Mouse (Mus musculus) G1E (cell line): ENCODE measurements around the gene Cln6. TPM values are rescaled to one million over a fixed set of nuclear protein-coding genes. Genes with fewer than 3 reads are reported as not detected.
"Not testable (repeated sequence)": the region's sequence is repeated elsewhere in the genome, so short reads cannot be mapped to it uniquely, and the experiment has no call there.

Experiments
- ATAC-seq: 2 replicates; pipeline ENCODE4 v1.8.0; 2016; ENCODE audit warnings: mild to moderate bottlenecking; ENCODE audit not compliant: insufficient number of reproducible peaks, poor library complexity, low FRiP score, severe bottlenecking; ENCODE audit errors: extremely low read depth
- DNase-seq: peaks from one replicate; pipeline ENCODE4 v3.0.0; 2012; ENCODE audit warnings: low spot score
- H3K27me3 ChIP-seq: 2 replicates; pipeline ENCODE4 v1.6.1; 2012; ENCODE audit warnings: mild to moderate bottlenecking, low read length, inconsistent platforms; ENCODE audit not compliant: insufficient read depth
- H3K36me3 ChIP-seq: replicated peaks from 2 replicates; pipeline ENCODE3; 2012; ENCODE audit warnings: mild to moderate bottlenecking, inconsistent platforms
- H3K4me1 ChIP-seq: 2 replicates; pipeline ENCODE4 v1.6.1; 2012; ENCODE audit warnings: low read depth, low read length, inconsistent platforms, mixed read lengths; ENCODE audit not compliant: insufficient read depth
- H3K4me3 ChIP-seq: 2 replicates; pipeline ENCODE4 v1.5.1; 2012; ENCODE audit warnings: low read depth, mild to moderate bottlenecking, inconsistent platforms, low read length, moderate library complexity, mixed read lengths
- H3K9me3 ChIP-seq: replicated peaks from 2 replicates; pipeline ENCODE4 v1.6.1; 2012; ENCODE audit warnings: inconsistent platforms
- CTCF ChIP-seq: IDR thresholded peaks from 2 replicates; pipeline ENCODE4 v1.5.1; 2012; ENCODE audit warnings: low read depth, low read length, inconsistent platforms, mixed read lengths
- GATA1 ChIP-seq: IDR thresholded peaks from 2 replicates; pipeline ENCODE4 v1.6.1; 2012; ENCODE audit warnings: borderline replicate concordance, low read length, inconsistent platforms, mixed read lengths
- GATA2 ChIP-seq: IDR thresholded peaks from 2 replicates; pipeline ENCODE4 v1.6.1; 2012; ENCODE audit warnings: low read depth, low read length, inconsistent platforms, borderline replicate concordance
- POLR2AphosphoS5 ChIP-seq: IDR thresholded peaks from 2 replicates; pipeline ENCODE4 v1.6.1; 2012; ENCODE audit warnings: low read depth, low read length, inconsistent platforms; ENCODE audit not compliant: insufficient replicate concordance
- TAL1 ChIP-seq: conservative IDR thresholded peaks from 2 replicates; pipeline ENCODE4 v1.6.1; 2012; ENCODE audit warnings: low read depth, low read length, inconsistent platforms, mixed read lengths
- polyA plus RNA-seq: library from polyadenylated mRNA; stranded (reverse); fragments of >175 nt; gene quantifications from 2 replicates; pipeline ENCODE4 v1.2.3, GENCODE M21; 2012
- total RNA-seq, 2 experiments: library from RNA; stranded (forward) in 1 of 2; stranded (reverse) in 1 of 2; fragments of 200-1000 nt in 1 of 2; fragments of >200 nt in 1 of 2; fragmentation: Nextera tagmentation in 1 of 2; gene quantifications; 2 replicates each; pipeline ENCODE4 v1.2.3; 2014 to 2017

Gene Cln6
- total and polyA plus RNA-seq, 3 experiments = 32.5 to 72.8 (median 37.0) TPM

DNA sequence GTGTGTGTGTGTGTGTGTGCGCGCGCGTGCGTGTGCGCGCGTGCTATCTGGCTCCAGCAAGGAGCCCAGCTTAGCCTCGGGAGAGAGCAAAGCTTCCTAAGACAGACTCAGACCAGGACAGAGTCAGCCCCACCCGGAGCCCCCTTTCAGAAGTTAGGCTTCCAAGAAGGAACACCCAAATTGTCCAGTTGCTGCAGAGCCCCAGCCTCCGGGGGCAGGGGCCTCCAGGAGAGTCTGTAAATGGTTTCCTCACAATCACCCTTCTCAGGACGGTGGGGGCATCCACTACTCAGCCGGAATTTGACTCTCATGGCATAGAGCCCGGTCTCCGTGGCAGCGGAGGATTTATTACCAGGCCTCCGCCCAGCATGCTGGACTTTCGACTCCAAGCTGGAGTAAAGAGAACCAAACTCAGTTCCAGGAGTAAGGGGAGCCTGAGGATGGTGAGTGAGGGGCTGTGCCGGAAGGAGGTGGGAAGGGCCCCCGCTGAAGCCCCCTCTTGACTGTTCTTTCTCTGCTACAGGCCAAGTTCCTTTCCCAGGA, 19.2 kb downstream of the Cln6 start, which contains the start of gene Calml4:
Gene Calml4, plus strand, starts transcription at position 362 of the 543 bp plus-strand sequence.
- Histone ChIP-seq H3K36me3 (no peaks in the 10 kb centered on the region), H3K4me3 (no peak within 1 kb of the TSS), H3K9me3 (no peaks in the 10 kb centered on the region), H3K27me3 (peaks cover 42% of the 10 kb centered on the region), H3K4me1 (0 out of 2 replicates have a peak, but pooled peaks cover 5% of the 10 kb centered on the region)
- no peak for DNase-seq
- ATAC-seq = no peak
- no peak for TF ChIP-seq GATA1
- TF ChIP-seq GATA2 = no peak
- no peak for TF ChIP-seq POLR2AphosphoS5

DNA sequence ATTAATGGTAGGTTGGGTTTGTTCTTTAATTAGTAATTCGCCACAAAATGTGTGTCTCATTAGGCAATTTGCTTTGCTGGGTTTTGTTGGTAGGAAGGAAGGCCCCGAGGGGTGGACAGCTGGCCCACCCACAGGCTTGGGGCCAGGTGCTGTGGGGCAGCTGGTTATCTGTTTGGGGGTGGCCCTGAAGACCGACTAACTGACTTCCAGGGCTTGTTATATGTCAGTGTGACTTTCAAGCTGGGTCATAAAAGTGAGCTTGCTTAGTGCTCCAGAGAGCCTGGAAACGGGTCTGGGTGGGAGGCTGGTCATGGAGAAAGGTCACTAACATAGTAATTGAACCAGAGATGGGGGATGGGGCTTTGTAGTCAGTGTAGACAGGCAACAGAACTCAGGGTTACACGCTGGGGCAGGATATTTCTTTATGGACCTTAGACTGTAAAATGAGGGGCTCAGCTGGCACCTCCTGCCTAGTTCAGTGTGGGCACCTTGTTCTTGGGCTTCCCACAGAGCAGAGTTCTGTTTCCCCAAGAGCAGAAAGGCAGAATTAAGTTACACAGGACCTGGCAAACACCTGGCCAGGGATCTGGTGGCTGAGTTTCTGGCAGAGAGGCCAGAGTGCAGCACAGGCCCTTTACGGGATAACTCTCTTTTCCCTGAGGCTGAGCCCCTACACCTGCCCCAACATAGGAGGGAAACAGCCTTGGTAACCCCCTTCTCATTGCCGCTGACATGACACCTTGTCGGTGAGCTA, 19.9 kb downstream of the Cln6 start:
- H3K4me1 ChIP-seq = 0 out of 2 replicates have a peak, but pooled peaks cover 5% of the 10 kb centered on the region
- H3K4me3 ChIP-seq = no peak overlapping the region
- H3K9me3 ChIP-seq = no peaks in the 10 kb centered on the region
- no peaks in the 10 kb centered on the region for H3K36me3 ChIP-seq
- DNase-seq (no peak), ATAC-seq (no peak)
- H3K27me3 ChIP-seq = peaks cover 42% of the 10 kb centered on the region
- TF ChIP-seq GATA1 (no peak), TAL1 (no peak), POLR2AphosphoS5 (no peak), CTCF (no peak)

DNA sequence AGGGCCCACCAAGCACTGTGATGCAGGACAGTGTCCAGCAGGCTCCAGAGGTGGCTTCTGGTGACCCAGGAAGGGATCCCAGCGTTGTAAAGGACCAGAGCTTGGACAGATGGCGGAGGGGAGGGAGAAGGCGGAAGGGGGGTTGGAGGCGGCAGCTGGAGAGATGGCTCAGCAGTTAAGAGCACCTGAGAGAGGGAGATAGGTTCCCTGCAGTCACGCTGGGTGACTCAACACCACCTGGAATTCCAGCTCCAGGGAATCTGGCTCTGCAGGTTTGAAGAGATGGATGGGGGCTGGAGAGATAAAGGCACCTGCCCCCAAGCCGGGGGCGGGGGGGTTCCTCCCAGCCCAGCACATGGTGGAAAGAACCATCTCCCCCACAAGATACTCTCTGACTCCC, 21.5 kb downstream of the Cln6 start:
- DNase-seq, H3K36me3 ChIP-seq, H3K4me1 ChIP-seq, H3K4me3 ChIP-seq, H3K9me3 ChIP-seq, ATAC-seq: not testable (repeated sequence)
- H3K27me3 ChIP-seq = peaks cover 34% of the 10 kb centered on the region

DNA sequence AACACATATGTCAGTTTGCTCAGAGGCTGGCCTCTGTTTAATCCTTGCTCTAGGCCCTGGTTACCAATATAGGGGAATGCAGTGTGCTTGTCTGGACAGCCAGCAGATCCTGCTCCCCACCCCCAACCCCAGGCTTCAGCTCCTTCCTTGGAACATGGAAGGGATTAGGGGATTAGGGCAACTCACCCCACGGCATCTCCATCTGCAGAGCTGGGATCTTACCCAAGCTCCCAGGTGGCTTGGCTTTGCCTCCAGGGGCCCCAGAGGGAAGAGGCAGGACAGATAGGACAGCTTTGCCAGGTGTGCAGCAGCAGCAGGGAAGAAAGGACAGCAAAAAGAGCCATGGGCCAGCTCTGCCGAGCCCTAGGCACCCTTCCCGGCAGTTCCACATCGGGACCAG, 22.3 kb downstream of the Cln6 start:
- no peak for TF ChIP-seq CTCF
- no peak for TF ChIP-seq POLR2AphosphoS5
- TF ChIP-seq GATA2 = no peak
- TF ChIP-seq TAL1 = no peak
- TF ChIP-seq GATA1 = no peak
- H3K4me1 ChIP-seq = 0 out of 2 replicates have a peak, but pooled peaks cover 5% of the 10 kb centered on the region
- H3K9me3 ChIP-seq = no peaks in the 10 kb centered on the region
- peaks cover 34% of the 10 kb centered on the region for H3K27me3 ChIP-seq
- H3K36me3 ChIP-seq = no peaks in the 10 kb centered on the region
- no peak overlapping the region for H3K4me3 ChIP-seq
- no peak for DNase-seq
- ATAC-seq = no peak

DNA sequence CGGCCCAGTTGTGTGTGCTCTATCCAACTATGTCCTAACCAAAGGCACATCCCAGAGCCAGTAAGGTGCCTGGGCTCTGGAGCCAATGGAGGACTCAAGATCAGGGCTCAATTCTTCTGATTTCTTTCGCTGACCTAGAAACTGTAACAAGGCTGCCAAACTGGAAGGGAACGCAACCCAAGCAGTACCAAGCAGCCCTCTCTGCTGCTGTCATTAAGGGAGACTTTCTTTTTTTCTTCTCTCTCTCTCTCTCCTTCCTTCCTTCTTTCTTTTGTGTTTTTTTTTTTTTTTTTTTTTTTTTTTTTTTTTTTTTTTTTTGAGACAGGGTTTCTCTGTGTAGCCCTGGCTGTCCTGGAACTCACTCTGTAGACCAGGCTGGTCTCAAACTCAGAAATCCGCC, 30.7 kb downstream of the Cln6 start:
- not testable (repeated sequence) for H3K9me3 ChIP-seq, ATAC-seq, H3K4me1 ChIP-seq, DNase-seq, H3K36me3 ChIP-seq, H3K4me3 ChIP-seq
- H3K27me3 ChIP-seq = peaks cover 25% of the 10 kb centered on the region

DNA sequence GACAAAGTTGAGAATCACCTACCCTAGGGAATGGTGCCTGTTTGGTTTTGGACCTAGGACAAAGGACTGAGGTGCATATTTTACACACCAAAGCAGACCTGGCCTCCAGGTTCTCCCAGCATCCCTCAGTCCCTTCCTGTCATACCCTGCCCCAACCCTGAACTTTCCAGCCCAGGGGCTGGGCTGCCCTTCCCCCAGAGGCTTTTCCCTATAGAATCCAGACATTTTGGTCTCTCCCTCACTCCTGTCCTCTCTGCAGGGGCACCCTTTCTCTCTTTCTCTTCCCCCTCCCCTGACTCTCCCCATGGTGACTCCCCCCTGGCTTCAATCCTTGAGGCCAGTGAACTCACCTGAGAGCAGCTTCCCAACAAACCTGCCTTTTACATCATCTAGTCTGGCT, 32.1 kb downstream of the Cln6 start:
- no peaks in the 10 kb centered on the region for H3K36me3 ChIP-seq
- no peak overlapping the region for H3K4me3 ChIP-seq
- H3K9me3 ChIP-seq = no peaks in the 10 kb centered on the region
- peaks cover 25% of the 10 kb centered on the region for H3K27me3 ChIP-seq
- DNase-seq (no peak), ATAC-seq (no peak)
- H3K4me1 ChIP-seq = peaks cover 5% of the 10 kb centered on the region; the same call in 1 of the 2 replicates
- TF ChIP-seq POLR2AphosphoS5 (no peak), GATA2 (no peak), CTCF (no peak), GATA1 (no peak), TAL1 (no peak)

DNA sequence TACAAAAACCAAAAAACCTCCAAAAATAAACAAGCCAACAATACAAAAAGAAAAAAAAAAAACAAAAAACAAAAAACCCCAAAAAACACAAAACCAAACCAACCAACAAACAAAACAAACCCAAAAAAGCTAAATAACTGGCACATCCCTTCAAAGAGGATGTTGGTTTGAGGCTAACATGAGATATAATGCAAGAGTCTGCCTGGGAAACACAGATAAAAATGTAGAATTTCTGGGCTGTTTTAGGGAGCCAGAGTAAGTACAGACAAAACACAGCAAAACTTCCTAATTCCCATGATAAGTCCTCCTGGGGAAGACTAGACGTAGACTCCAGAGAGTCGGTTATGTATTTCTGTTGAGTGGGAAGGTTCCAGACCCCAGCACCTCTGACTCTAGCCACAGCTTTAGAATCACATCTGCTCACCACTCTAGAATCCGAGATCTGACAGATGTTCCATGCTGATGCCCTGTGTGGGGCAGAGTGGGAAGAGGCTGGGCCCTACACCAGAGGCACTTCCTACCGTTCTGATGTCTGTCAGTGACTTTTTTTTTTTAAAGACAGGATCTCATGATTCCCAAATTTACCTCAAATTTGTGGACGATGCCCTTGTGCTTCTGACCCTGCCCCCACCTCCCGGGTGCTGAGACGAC, 38.5 kb downstream of the Cln6 start:
- ATAC-seq (no peak), DNase-seq (no peak)
- peaks cover 34% of the 10 kb centered on the region for H3K36me3 ChIP-seq
- H3K9me3 ChIP-seq = no peaks in the 10 kb centered on the region
- H3K4me3 ChIP-seq = no peak overlapping the region
- H3K4me1 ChIP-seq = peaks cover 3% of the 10 kb centered on the region; the same call in 1 of the 2 replicates
- H3K27me3 ChIP-seq = peaks cover 5% of the 10 kb centered on the region; the same call in 1 of the 2 replicates
- TF ChIP-seq CTCF (no peak), POLR2AphosphoS5 (no peak), TAL1 (no peak), GATA2 (no peak), GATA1 (no peak)
